Mouse (Mus musculus): ENCODE measurements around the gene Mfrp.
"Not testable (repeated sequence)": the region's sequence is repeated elsewhere in the genome, so short reads cannot be mapped to it uniquely, and the experiment has no call there.

Mfrp gene

GRCm38 (mm10) chr9:44104881-44105280, 3.4 kb downstream of the Mfrp start:
- DNase-seq (ENCODE audit: low spot score in 2 of 2): no peak

- DNase-seq (ENCODE audit: low spot score in 2 of 2): no peak
Measured at GRCm38 (mm10) chr9:44105781-44106180, 4.3 kb downstream of the Mfrp start.

GRCm38 (mm10) chr9:44106182-44106581, 4.7 kb downstream of the Mfrp start:
- no peak for DNase-seq (ENCODE audit: low spot score in 2 of 2)

GRCm38 (mm10) chr9:44106596-44106995, 5.1 kb downstream of the Mfrp start:
- DNase-seq (ENCODE audit: low spot score in 2 of 2): no peak

- DNase-seq (ENCODE audit: low spot score in 2 of 2): peak; percentile 37 to 86
Measured at GRCm38 (mm10) chr9:44107110-44107509, 5.6 kb downstream of the Mfrp start, which contains the start of gene C1qtnf5. Gene C1qtnf5, plus strand, starts transcription at chr9:44107245.

- peak in 1 of 2 experiments; percentile 16 for DNase-seq (ENCODE audit: low spot score in 2 of 2)
Measured at GRCm38 (mm10) chr9:44107557-44108179, 6.1 kb downstream of the Mfrp start.

GRCm38 (mm10) chr9:44108269-44109055, 6.9 kb downstream of the Mfrp start:
- DNase-seq (ENCODE audit: low spot score in 2 of 2): no peak

- no peak for DNase-seq (ENCODE audit: low spot score in 2 of 2)
Measured at GRCm38 (mm10) chr9:44109360-44110095, 8.0 kb downstream of the Mfrp start.

- DNase-seq (ENCODE audit: low spot score in 2 of 2): not testable (repeated sequence)
Measured at GRCm38 (mm10) chr9:44111909-44112308, 10.4 kb downstream of the Mfrp start.

- peak; percentile 88 to 94 for DNase-seq (ENCODE audit: low spot score in 2 of 2)
Measured at GRCm38 (mm10) chr9:44113105-44113789, 11.7 kb downstream of the Mfrp start, which contains the start of the genes Gm49380 and Rnf26. Gene Gm49380, minus strand, starts transcription at chr9:44113500. Gene Rnf26, minus strand, starts transcription at chr9:44113517.

GRCm38 (mm10) chr9:44114453-44114852, 12.9 kb downstream of the Mfrp start:
- DNase-seq (ENCODE audit: low spot score in 2 of 2): no peak

GRCm38 (mm10) chr9:44115599-44115998, 14.1 kb downstream of the Mfrp start:
- no peak for DNase-seq (ENCODE audit: low spot score in 2 of 2)

- DNase-seq (ENCODE audit: low spot score in 2 of 2): no peak
Measured at GRCm38 (mm10) chr9:44116182-44116581, 14.7 kb downstream of the Mfrp start.

GRCm38 (mm10) chr9:44119011-44119410, 17.5 kb downstream of the Mfrp start:
- no peak for DNase-seq (ENCODE audit: low spot score in 2 of 2)

GRCm38 (mm10) chr9:44119948-44120465, 18.5 kb downstream of the Mfrp start:
- DNase-seq (ENCODE audit: low spot score in 2 of 2): no peak

- no peak for DNase-seq (ENCODE audit: low spot score in 2 of 2)
Measured at GRCm38 (mm10) chr9:44124317-44124716, 22.8 kb downstream of the Mfrp start.

GRCm38 (mm10) chr9:44125026-44125425, 23.5 kb downstream of the Mfrp start:
- DNase-seq (ENCODE audit: low spot score in 2 of 2): no peak

- peak; percentile 64 to 69 for DNase-seq (ENCODE audit: low spot score in 2 of 2)
Measured at GRCm38 (mm10) chr9:44125546-44126428, 24.3 kb downstream of the Mfrp start.

- DNase-seq (ENCODE audit: low spot score in 2 of 2): no peak
Measured at GRCm38 (mm10) chr9:44126746-44127145, 25.2 kb downstream of the Mfrp start.

- DNase-seq (ENCODE audit: low spot score in 2 of 2): no peak
Measured at GRCm38 (mm10) chr9:44127351-44127801, 25.8 kb downstream of the Mfrp start.
